Mouse (Mus musculus) urinary bladder, adult 2 months (tissue): ENCODE measurements around the gene Fam53a. TPM values are rescaled to one million over a fixed set of nuclear protein-coding genes. Genes with fewer than 3 reads are reported as not detected.

Experiments
- DNase-seq: peaks from one replicate; pipeline ENCODE4 v3.0.0; 2022; ENCODE audit warnings: low spot score
- polyA plus RNA-seq: library from polyadenylated mRNA; depleted of rRNA; stranded (reverse); fragments of >200 nt; gene quantifications from 2 replicates; pipeline ENCODE4 v1.2.3, GENCODE M21; 2012; rRNA removed

The Fam53a gene
- polyA plus RNA-seq = 20.9 and 24.2 TPM in 2 replicates

DNA sequence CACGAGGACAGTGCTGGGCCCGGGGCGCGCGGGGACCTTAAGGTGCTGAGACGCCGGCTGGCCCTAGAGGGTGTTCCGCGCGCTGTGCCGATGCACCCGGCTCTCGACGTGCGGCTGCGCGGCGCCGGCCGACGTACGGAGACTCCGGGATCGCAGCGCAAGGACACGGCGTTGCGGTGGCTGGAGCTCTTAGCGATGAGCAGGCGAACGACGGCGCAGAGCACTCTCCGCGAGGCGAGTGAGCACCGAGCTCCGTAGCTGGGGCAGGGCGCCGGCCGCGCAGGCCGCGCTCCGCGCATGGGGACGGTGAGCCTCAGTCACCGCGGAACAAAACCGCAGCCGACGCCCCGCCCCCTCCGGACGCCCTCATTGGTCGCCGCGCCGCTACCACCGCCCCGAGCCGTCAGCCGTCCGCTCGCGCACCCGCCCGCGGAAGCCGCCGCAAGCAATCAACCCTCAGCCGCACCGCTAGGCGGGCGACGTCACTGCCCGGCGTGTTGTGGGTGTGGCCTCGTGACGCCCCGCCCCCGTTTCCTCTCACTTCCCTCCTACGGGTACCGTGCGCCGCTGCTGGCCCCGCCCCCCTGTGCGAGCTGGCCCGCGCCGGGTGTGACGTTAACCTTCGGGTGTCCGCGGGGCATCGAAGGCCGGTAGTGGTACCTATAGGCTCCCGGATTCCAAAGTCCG is at the start of gene Fam53a, which contains the start of gene Gm9903:
Gene Fam53a, minus strand, starts transcription at position 335 of the 687 bp plus-strand sequence.
Gene Gm9903, plus strand, starts transcription at position 625 of the 687 bp plus-strand sequence.
- peak; percentile 99 for DNase-seq

DNA sequence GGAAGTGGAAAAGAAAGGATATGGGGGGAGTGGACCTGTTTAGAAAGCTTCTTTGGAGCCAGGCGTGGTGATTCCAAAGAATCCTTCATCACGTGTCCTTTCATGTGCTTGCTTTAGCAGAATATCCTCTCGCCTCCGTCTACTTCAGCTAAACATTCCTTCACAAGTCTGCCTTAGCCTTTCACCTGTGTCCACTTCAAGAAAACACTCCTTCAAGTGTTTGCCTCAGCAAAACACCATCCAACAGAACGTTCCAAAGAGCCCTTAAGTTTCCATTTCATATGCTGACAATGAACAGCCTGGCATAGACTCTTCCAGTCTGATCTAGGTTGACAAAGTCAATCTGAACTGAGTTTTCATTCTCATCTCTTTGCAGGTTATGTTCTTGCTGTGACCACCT is 48.8 kb upstream of the Fam53a start:
- DNase-seq = no peak

GRCm38 (mm10) chr5:33675964-33676363 is 46.5 kb upstream of the Fam53a start:
- no peak for DNase-seq

DNA sequence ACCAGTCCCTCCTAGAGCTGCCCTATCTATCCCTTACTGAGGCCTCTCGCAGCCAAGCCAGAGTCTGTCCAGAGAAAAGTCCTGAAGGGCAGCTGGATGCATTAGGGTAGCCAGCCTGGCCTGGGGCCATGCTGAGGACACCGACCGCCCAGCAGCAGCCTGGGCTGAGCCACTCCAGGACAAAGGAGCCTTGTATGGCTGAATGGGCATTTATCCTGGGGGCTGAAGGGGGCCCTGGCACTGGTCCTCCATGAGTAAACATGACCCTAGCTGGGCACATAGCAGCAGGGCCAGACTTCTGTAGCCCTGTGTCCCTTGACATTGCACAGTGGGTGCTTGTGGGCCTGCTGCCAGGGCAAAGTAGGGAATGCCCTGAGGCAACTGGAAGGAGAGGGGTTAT is 45.0 kb upstream of the Fam53a start:
- no peak for DNase-seq

DNA sequence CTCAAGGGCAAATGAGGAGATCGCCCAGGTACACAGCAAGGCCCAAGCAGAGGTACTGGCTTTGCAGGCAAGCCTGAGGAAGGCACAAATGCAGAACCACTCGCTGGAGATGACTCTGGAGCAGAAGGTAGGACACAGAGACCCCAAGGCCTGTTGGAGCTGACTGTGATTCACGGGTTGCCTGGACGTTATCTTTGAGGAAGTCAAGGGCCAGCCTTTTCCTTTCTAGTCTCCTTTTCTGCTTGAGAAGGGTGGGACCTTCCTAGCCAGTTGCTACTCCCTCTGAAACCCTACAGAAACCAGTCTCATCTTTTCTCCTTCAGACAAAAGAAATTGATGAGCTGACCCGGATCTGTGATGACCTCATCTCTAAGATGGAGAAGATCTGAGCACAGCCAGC is 42.2 kb upstream of the Fam53a start:
- DNase-seq = no peak

DNA sequence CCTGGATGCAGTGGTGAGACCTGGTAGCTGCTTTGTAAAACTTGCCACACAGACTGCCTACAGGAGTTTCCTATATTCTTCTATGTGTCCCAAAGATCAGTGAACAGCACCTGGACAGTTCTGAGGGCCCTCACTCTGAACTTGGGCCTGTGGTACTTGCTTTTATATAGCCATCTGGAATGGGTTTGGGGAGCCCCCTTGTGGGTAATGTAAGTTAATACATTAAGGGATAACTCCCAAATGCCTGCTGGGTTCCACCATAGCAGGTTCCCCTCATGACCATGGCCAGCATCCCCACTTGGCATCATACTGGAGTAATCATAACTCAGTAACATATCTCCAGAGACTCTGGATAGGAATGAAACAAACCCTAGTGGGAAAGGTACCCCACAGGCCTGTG is 38.8 kb upstream of the Fam53a start:
- no peak for DNase-seq

DNA sequence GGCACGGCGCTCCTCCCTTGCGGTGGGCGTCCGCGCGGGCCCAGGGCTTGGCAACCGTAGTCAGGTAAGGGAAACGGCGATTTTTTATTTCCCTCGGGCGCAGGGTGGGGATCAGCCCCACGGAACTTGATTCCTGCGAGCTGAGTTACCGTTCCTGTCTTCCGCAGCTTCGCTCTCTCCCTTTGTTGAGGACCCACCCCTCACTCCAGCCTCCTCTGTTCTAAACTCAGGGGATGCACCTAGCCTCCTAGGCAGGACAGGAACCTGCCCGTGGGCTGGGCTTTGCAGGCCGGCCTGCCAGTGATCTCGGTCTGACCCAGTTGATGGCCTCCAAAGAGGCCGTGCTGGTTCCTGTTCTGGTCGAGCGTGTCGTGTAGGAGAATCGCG is 29.2 kb upstream of the Fam53a start:
- DNase-seq = no peak

DNA sequence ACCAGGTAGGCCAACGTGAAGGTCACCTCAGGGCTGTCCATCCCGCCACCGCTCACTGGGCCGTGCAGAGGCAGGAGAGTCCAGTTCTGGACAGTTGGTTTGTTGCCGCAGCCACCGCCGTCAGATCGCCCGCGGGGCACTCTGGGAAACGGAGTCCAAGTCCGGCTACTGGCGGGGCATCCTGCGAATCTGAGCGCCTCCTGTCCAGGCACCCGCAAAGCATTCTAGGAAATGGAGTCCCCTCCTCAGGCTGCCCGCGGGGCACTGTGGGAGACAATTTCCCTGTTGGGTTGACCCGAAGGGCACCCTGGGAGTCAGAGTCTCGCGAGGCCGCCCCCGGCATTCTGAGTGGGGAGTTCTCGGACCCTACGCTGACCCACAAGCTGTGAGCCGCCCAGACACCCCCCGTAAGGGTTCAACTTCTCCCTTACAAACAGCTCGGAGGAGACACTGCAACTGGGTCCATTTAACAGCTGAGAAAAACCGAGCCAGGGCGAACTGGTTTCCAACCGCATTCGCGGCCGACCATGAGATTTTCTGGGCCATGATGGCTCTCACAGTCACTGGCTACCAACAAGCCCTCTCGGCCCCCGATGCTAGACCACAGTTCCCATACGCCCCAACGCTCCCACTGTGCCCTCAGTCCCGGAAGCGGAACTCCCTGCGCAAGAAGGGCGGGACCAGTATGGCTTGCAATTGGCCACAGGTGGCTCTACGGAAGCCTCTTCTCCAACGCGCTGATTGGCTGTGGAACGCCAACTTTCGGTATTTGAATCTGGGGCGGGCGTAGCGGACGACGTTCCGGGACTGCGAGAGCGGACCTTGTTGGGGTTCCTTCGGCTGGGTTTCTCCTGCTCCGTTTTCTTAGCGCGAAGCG is 28.6 kb upstream of the Fam53a start, which contains the start of the genes Tacc3 and Tmem129:
Gene Tacc3, plus strand, starts transcription at position 342 of the 877 bp plus-strand sequence.
Gene Tmem129, minus strand, starts transcription at position 630 of the 877 bp plus-strand sequence.
- DNase-seq = peak; percentile 96

DNA sequence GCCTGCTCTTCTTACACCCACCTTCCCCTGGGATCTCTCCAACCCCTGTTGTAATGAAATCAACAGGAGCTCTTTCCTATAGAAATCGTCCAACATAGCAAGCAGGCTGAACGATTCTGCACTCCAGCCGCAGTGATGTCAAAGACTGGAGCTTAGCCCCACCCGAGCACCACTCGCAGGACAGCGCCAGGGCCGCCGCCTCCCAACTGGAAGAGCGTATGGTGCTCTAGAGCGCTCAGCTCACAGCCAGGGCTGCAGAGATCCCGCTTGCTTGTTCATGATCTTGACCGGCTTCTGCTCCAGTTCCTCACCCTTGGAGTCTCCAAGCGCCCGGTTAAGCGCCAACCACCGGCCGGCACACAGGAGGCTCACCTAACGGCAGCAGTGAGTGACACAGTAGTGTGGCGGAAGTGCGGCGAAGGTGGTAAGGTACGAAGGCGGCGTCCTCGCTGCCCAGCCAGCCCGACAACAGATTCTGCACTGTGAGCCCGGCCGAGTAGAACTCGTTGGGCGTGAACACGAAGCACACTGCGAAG is 27.9 kb upstream of the Fam53a start:
- no peak for DNase-seq

DNA sequence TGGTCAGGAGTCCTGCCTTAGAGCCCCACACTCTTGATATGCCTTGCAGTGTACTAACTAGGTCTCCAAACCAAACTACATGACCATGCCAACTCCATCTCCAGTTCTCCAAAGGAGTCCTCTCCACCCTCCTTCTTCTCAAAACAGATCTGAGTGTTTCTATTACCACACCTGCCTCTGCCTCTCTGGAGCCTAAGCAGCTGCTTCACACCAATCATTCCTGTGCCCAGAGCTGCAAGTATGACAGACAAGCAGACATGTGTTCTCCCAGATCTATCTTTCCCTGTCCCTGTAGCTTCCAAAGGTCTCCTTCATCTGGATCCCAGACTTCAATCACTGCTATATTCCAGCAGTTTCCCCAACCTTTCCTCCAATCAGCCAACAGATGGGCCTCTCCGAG is 27.3 kb upstream of the Fam53a start:
- DNase-seq = no peak

- DNase-seq = no peak
Measured at GRCm38 (mm10) chr5:33655251-33655840, 25.9 kb upstream of the Fam53a start.

- DNase-seq = no peak
Measured at GRCm38 (mm10) chr5:33654424-33654823, 25.0 kb upstream of the Fam53a start.

DNA sequence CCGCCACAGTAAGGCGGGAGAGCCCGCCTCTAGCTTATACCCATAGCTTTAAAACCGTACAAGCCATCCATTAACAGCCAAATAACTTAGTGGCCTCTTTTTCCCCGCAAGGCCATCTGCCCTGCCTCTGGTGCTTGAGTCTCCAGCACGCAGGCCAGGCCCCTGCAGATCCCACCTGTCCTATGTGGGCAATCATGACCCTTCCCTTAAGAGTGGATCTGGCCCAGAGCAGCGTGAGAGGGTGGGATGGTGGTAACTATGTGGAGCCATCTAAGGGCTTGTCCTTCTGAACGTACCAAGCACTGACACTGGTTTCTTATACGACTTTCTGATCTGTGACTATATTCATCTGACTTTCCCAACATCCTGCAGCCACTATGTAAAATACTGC is 23.3 kb upstream of the Fam53a start:
- no peak for DNase-seq

DNA sequence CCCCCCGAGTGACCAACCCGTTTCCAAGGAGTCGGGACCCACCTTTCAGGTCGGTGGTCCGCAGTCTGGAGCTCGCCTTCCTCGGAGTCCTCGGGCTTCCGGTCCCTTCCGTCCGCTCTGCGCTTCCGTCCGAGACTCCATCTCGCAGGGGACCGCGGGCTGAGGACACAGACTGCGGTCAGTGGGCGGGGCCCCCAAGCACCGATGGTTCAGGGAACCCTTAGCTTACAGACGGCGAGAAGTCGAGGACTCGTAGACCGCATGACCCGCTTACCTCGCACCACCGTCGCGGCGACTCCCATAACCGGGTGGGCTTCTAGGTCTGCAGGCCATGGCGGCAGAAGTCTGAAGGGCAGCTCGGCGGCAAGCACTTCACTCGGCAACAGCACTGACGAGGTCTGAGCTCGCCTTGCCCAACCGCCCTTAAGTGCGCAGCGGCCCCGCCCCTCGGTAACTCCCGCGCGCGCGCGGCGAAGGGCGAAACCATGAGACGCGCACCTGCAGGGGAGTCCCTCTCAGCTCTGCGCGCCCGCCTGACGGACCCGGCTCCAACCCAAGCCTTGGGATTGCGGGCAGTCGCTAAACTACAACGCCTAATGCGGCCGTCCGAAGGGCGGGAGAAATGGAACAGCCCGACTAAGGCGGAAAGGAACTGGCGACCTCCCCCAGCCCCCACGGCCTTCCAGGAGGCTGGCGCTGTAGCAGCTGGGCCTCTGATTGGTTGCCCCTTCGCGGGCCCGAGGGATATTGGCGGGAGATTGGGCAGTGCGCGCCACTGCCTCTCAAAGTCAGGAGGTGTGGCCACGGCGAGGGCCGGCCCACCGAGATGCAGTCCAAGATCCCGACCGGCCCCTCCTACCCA is 22.7 kb upstream of the Fam53a start, which contains the start of gene Slbp:
Gene Slbp, minus strand, starts transcription at position 654 of the 862 bp plus-strand sequence.
- peak; percentile 97 for DNase-seq

DNA sequence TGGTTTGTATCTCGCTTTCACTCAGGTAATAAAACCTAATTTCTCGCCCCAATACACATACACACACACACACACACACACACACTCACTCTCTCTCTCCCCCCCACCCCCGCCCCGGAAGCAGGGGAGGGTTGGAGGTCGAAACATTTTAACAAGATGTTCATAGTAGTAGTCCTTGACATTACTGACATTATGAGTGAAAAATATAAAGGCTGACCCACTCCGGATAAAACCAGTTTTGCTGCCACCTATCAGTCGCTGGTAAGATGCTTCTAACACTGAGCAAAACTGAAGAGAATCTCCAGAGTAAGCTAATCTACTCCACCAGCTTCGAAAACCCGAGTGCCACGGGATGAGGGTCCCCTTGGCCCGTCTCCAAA is 22.1 kb upstream of the Fam53a start:
- DNase-seq = no peak

GRCm38 (mm10) chr5:33651017-33651416 is 21.6 kb upstream of the Fam53a start:
- DNase-seq = no peak

DNA sequence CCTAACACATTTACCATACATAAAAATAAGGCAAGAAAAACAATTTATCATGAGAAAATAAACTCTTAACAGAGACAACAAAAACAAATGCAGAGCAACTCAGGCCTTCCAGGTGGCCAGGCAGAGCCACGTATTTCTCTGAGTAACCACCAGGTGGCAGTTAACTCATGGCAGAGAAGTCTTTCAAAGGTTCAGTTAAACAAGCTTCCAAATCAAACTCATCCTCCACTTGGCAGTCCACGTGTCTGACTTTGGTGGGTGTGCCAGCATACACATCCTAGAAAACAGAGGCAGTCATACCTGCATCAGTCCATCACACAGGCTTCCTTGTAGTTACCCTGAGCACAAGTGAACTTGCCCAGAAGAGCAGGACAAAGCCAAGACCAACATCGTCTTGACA is 11.2 kb upstream of the Fam53a start:
- no peak for DNase-seq

GRCm38 (mm10) chr5:33638826-33639225 is 9.4 kb upstream of the Fam53a start:
- no peak for DNase-seq

GRCm38 (mm10) chr5:33637606-33638350 is 8.3 kb upstream of the Fam53a start:
- DNase-seq = no peak

- no peak for DNase-seq
Measured at GRCm38 (mm10) chr5:33635361-33635760, 5.9 kb upstream of the Fam53a start.
